ENCODE assay signal across 8 mouse cellular contexts in genomic region chr1:182340821-182341781, GRCm38 (mm10). TPM values are rescaled to one million over a fixed set of nuclear protein-coding genes. Genes with fewer than 3 reads are reported as not detected.
DNase-seq lines count a peak whose midpoint lies in the region; ATAC-seq and TF ChIP-seq lines count a peak whose summit lies in the region.

Fbxo28 (minus strand) TSS chr1:182341629.

- peak within 1 kb of the TSS; percentile 91 for H3K27ac ChIP-seq in forebrain, embryonic 15.5 days (replicated peaks)

- no peaks in the 10 kb centered on the region for H3K9me3 ChIP-seq in forebrain, embryonic 15.5 days

- intact Hi-C loops in heart, postnatal 25 days (cut with DNase I): loop anchor here (2.0 kb wide), 1 partner anchor 58 kb away; the partner anchor contains the start of gene Degs1

- no peaks in the 10 kb centered on the region for H3K27me3 ChIP-seq in forebrain, embryonic 15.5 days

- H3K4me1 ChIP-seq in forebrain, embryonic 15.5 days: peaks cover 36% of the 10 kb centered on the region
- peaks cover 4% of the 10 kb centered on the region; the same call in 1 of the 2 replicates for H3K4me1 ChIP-seq in lung, adult 2 months (ENCODE audit: control insufficient read depth, insufficient read depth, low read length)

- WGBS in forebrain, embryonic 15.5 days: under 1% methylated on average over 79 of the region's 93 CpGs
- under 1% methylated on average over 90 of the region's 93 CpGs for WGBS in lung, adult 2 months

- peak; percentile 95 for ATAC-seq in forebrain, embryonic 15.5 days (replicated peaks)
- ATAC-seq in neutrophil, adult 5-6 weeks (ENCODE audit: extremely low read depth, insufficient number of reproducible peaks, low FRiP score, poor library complexity, severe bottlenecking): peak; percentile 88

- peak; percentile 81; the same call in 1 of the 2 replicates for TF ChIP-seq POLR2A in lung, adult 2 months (IDR thresholded peaks at IDR 0.05; ENCODE audit: borderline replicate concordance, extremely low read depth, low read depth, low read length)

- peak within 1 kb of the TSS; percentile 60 for H3K4me2 ChIP-seq in forebrain, embryonic 15.5 days (replicated peaks)

- no peaks in the 10 kb centered on the region for H3K36me3 ChIP-seq in forebrain, embryonic 15.5 days

- peak; percentile 93 for DNase-seq in ES-CJ7 (ENCODE audit: low read depth, low spot score)
- DNase-seq in cerebellum, adult 11 months: peak; percentile 80
- peak; percentile 71 for DNase-seq in heart, postnatal 25 days (ENCODE audit: low spot score)
- DNase-seq in layer of hippocampus, adult 18-20 months (ENCODE audit: low spot score in 2 of 2): peak; percentile 82 to 89
- peak; percentile 82 for DNase-seq in lung, adult 2 months
- DNase-seq in thymus, adult 18-20 months: peak; percentile 68 to 78

- no peak for TF ChIP-seq CTCF in lung, adult 2 months (IDR thresholded peaks at IDR 0.05; ENCODE audit: insufficient read depth, low read length)

- H3K4me3 ChIP-seq in forebrain, embryonic 15.5 days: peak within 1 kb of the TSS; percentile 90
- H3K4me3 ChIP-seq in lung, adult 2 months (replicated peaks; ENCODE audit: extremely low read depth, low read depth, low read length): peak within 1 kb of the TSS; percentile 97

- peak within 1 kb of the TSS; percentile 88 for H3K9ac ChIP-seq in forebrain, embryonic 15.5 days (replicated peaks)

RNA-seq across cellular contexts. Expression of gene Fbxo28, which starts in this region (rescaled TPM):
- polyA plus RNA-seq in forebrain, embryonic 15.5 days (2015; fragmentation: Nextera tagmentation; extraction: Ambion mirVana): 30.2 and 36.0 TPM in 2 replicates
- total RNA-seq in heart, postnatal 25 days (2021): 10 to 100 TPM; 21.3 to 21.5 TPM
- total RNA-seq in layer of hippocampus, adult 18-20 months (2021): 10 to 100 TPM; 51.8 to 51.9 TPM
- 9.0 and 11.2 TPM in 2 replicates for polyA plus RNA-seq in lung, adult 2 months (2012; rRNA removed)
- total RNA-seq in neutrophil, adult 5-6 weeks (2017): 16.8 and 20.8 TPM in 2 replicates

Comparison
In these comparisons a context has a peak if more than half of its experiments do, and no peak if none do; other contexts are left out.
1. Peak in every context shown above with its lines: DNase-seq, ATAC-seq, H3K4me3 ChIP-seq and H3K27ac ChIP-seq.